Mouse (Mus musculus): ENCODE results near the gene Rhoh. TPM values are rescaled to one million over a fixed set of nuclear protein-coding genes. Genes with fewer than 3 reads are reported as not detected.

Rhoh gene
- polyA plus RNA-seq, 1 experiment from 2014 or later, result 0.50 TPM

GRCm38 (mm10) chr5:65914342-65914741 is 53.3 kb downstream of the Rhoh start:
- no peak overlapping the region for H3K4me2 ChIP-seq (ENCODE audit: low read length)
- H3K27me3 ChIP-seq (ENCODE audit: insufficient read depth, low read length), result no peaks in the 10 kb centered on the region
- WGBS, result 92% methylated on average over 7 of the region's 7 CpGs
- ATAC-seq (replicated peaks; ENCODE audit: low FRiP score, low read depth) (no peak), DNase-seq (ENCODE audit: low spot score) (no peak)
- no peak overlapping the region for H3K27ac ChIP-seq
- no peak overlapping the region for H3K4me3 ChIP-seq (replicated peaks; ENCODE audit: low read depth, low read length)
- TF ChIP-seq CTCF (IDR thresholded peaks at IDR 0.05; ENCODE audit: low read depth), result no peak
- no peaks in the 10 kb centered on the region for H3K36me3 ChIP-seq (ENCODE audit: insufficient read depth, low read length)
- H3K9me3 ChIP-seq (replicated peaks; ENCODE audit: low read length), result no peaks in the 10 kb centered on the region
- H3K4me1 ChIP-seq (replicated peaks; ENCODE audit: insufficient read depth, low read length), result no peaks in the 10 kb centered on the region
- H3K9ac ChIP-seq (ENCODE audit: low read depth, low read length), result no peak overlapping the region

DNA sequence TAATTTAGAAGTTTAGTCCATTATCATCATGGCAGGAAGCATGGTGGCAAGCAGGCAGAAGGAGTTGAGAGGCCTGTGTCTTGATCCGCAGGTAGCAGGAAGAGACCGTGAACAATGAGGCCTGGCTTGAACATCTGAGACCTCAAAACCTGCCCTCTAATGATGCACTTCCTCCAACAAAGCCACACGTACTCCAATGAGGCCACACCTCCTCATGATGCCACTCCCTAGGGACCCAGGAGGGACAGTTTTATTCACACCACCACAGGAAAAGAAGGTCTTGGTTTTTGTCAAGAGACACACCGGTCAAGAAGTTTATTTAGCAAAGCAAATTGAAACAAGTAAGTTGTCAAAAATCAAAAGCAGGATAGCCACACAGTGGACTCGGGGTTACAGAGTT is 55.9 kb downstream of the Rhoh start:
- no peak for ATAC-seq (replicated peaks; ENCODE audit: low FRiP score, low read depth)
- no peaks in the 10 kb centered on the region for H3K27me3 ChIP-seq (ENCODE audit: insufficient read depth, low read length)
- no peak overlapping the region for H3K4me3 ChIP-seq (replicated peaks; ENCODE audit: low read depth, low read length)
- no peak overlapping the region for H3K27ac ChIP-seq
- TF ChIP-seq CTCF (IDR thresholded peaks at IDR 0.05; ENCODE audit: low read depth), result no peak
- no peak overlapping the region for H3K4me2 ChIP-seq (ENCODE audit: low read length)
- no peaks in the 10 kb centered on the region for H3K9me3 ChIP-seq (replicated peaks; ENCODE audit: low read length)
- no peak overlapping the region for H3K9ac ChIP-seq (ENCODE audit: low read depth, low read length)
- no peak for DNase-seq (ENCODE audit: low spot score)
- H3K4me1 ChIP-seq (replicated peaks; ENCODE audit: insufficient read depth, low read length), result no peaks in the 10 kb centered on the region
- H3K36me3 ChIP-seq (ENCODE audit: insufficient read depth, low read length), result no peaks in the 10 kb centered on the region
- 90% methylated on average over 5 of the region's 5 CpGs for WGBS

DNA sequence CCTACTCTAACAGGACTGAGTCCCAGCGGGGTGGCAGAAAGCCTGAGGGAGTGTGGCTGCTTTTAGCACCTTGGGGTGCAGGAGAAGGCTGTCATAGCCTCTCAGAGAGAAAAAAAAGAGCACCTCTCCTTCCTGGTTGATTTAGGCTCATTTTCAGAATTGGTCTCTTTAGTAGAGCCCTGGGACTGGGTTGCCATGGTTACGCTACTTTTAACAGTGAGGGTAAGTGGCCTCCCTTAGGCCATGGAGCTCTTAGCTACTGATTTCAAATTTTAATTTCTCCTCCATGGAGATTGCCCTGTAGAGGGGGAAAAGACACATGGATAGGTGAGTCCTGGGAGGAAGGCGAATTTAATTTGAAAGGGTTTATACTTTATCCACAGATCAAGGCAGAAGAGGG is 57.6 kb downstream of the Rhoh start:
- Histone ChIP-seq H3K4me2 (ENCODE audit: low read length) (no peak overlapping the region), H3K9me3 (replicated peaks; ENCODE audit: low read length) (no peaks in the 10 kb centered on the region), H3K27ac (no peak overlapping the region), H3K27me3 (ENCODE audit: insufficient read depth, low read length) (no peaks in the 10 kb centered on the region), H3K36me3 (ENCODE audit: insufficient read depth, low read length) (no peaks in the 10 kb centered on the region), H3K4me1 (replicated peaks; ENCODE audit: insufficient read depth, low read length) (no peaks in the 10 kb centered on the region), H3K9ac (ENCODE audit: low read depth, low read length) (no peak overlapping the region), H3K4me3 (replicated peaks; ENCODE audit: low read depth, low read length) (no peak overlapping the region)
- no peak for TF ChIP-seq CTCF (IDR thresholded peaks at IDR 0.05; ENCODE audit: low read depth)
- DNase-seq (ENCODE audit: low spot score) (peak; percentile 11), ATAC-seq (replicated peaks; ENCODE audit: low FRiP score, low read depth) (no peak)
- 80% methylated on average over 3 of the region's 3 CpGs for WGBS

DNA sequence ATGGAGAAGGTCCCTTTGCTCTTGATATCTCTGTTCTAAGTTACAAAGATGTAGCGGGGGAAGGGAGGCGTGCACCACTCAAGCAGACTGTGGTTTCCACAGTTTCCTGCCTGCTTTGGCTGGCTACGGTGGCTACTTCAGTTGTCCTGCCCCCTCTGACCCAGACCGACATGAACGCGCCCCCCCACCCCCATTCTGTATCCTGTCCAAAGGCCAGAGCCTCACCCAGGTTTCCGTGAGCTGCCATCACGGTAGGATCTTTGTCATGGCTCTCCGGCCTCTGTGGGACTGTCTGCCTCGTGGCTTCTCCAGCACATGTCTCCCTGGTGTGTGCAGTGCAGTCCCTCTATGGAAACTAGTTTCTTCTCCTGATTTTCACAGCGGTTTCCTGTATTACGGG is 58.3 kb downstream of the Rhoh start:
- 81% methylated on average over 12 of the region's 12 CpGs for WGBS
- Histone ChIP-seq H3K9ac (ENCODE audit: low read depth, low read length) (no peak overlapping the region), H3K27me3 (ENCODE audit: insufficient read depth, low read length) (no peaks in the 10 kb centered on the region), H3K4me3 (replicated peaks; ENCODE audit: low read depth, low read length) (no peak overlapping the region), H3K27ac (no peak overlapping the region), H3K4me2 (ENCODE audit: low read length) (no peak overlapping the region), H3K9me3 (replicated peaks; ENCODE audit: low read length) (no peaks in the 10 kb centered on the region), H3K4me1 (replicated peaks; ENCODE audit: insufficient read depth, low read length) (no peaks in the 10 kb centered on the region), H3K36me3 (ENCODE audit: insufficient read depth, low read length) (no peaks in the 10 kb centered on the region)
- DNase-seq (ENCODE audit: low spot score) (no peak), ATAC-seq (replicated peaks; ENCODE audit: low FRiP score, low read depth) (no peak)
- TF ChIP-seq CTCF (IDR thresholded peaks at IDR 0.05; ENCODE audit: low read depth), result no peak

GRCm38 (mm10) chr5:65919904-65920303 is 58.9 kb downstream of the Rhoh start:
- no peak for ATAC-seq (replicated peaks; ENCODE audit: low FRiP score, low read depth)
- H3K36me3 ChIP-seq (ENCODE audit: insufficient read depth, low read length), result no peaks in the 10 kb centered on the region
- no peaks in the 10 kb centered on the region for H3K27me3 ChIP-seq (ENCODE audit: insufficient read depth, low read length)
- no peaks in the 10 kb centered on the region for H3K4me1 ChIP-seq (replicated peaks; ENCODE audit: insufficient read depth, low read length)
- no peak overlapping the region for H3K4me3 ChIP-seq (replicated peaks; ENCODE audit: low read depth, low read length)
- 94% methylated on average over 3 of the region's 3 CpGs for WGBS
- H3K9ac ChIP-seq (ENCODE audit: low read depth, low read length), result no peak overlapping the region
- H3K9me3 ChIP-seq (replicated peaks; ENCODE audit: low read length), result no peaks in the 10 kb centered on the region
- no peak overlapping the region for H3K4me2 ChIP-seq (ENCODE audit: low read length)
- no peak for TF ChIP-seq CTCF (IDR thresholded peaks at IDR 0.05; ENCODE audit: low read depth)
- no peak overlapping the region for H3K27ac ChIP-seq
- no peak for DNase-seq (ENCODE audit: low spot score)

GRCm38 (mm10) chr5:65920701-65921426 is 59.9 kb downstream of the Rhoh start:
- no peaks in the 10 kb centered on the region for H3K36me3 ChIP-seq (ENCODE audit: insufficient read depth, low read length)
- 79% methylated on average over 12 of the region's 12 CpGs for WGBS

More at GRCm38 (mm10) chr5:65920701-65921426, 59.9 kb downstream of the Rhoh start:
- Histone ChIP-seq H3K4me1 (replicated peaks; ENCODE audit: insufficient read depth, low read length) (no peaks in the 10 kb centered on the region), H3K4me3 (replicated peaks; ENCODE audit: low read depth, low read length) (no peak overlapping the region), H3K4me2 (ENCODE audit: low read length) (no peak overlapping the region), H3K27ac (no peak overlapping the region), H3K9ac (ENCODE audit: low read depth, low read length) (no peak overlapping the region), H3K27me3 (ENCODE audit: insufficient read depth, low read length) (no peaks in the 10 kb centered on the region), H3K9me3 (replicated peaks; ENCODE audit: low read length) (no peaks in the 10 kb centered on the region)
- TF ChIP-seq CTCF (IDR thresholded peaks at IDR 0.05; ENCODE audit: low read depth), result no peak
- ATAC-seq (replicated peaks; ENCODE audit: low FRiP score, low read depth) (no peak), DNase-seq (ENCODE audit: low spot score) (no peak)
